Mouse (Mus musculus): ENCODE measurements at regions not wholly inside any gene's neighbourhood (a gene's known extent, or its start where the extent isn't known, plus 50 kb on each side); places are given as distances from the start of the nearest gene placed in this dataset.

DNA sequence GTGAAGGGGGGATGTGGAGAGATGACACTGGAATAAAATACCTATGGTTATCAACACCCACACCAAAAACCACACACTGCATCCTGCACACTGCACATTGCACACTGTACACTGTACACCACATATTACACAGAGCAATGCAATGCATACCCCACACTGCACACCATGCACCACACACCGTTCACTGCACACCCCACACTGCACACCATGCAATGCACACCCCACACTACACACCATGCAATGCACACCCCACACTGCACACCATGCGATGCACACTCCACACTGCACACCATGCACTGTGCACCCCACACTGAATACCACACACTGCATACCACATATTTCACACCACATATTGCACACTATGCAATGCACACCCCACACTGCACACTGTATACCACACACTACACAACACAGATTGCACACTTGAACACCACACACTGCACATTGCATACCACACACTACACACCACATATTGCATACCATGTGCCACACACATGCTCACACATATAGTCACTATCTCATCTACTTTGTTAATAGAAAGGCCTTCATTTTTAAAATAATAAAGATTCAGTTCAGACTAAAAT is 255.8 kb upstream of the Lyplal1 start:
- Histone ChIP-seq H3K27ac (ENCODE audit: low read depth, low read length) (no peak overlapping the region), H3K4me1 (ENCODE audit: control insufficient read depth, insufficient read depth, low read length) (no peaks in the 10 kb centered on the region), H3K9me3 (replicated peaks; ENCODE audit: control insufficient read depth, low read length) (peaks cover 2% of the 10 kb centered on the region; the same call in 1 of the 2 replicates), H3K9ac (ENCODE audit: low read depth, low read length) (no peak overlapping the region), H3K36me3 (ENCODE audit: control insufficient read depth, insufficient read depth, low read length) (no peaks in the 10 kb centered on the region), H3K4me3 (ENCODE audit: low read depth, low read length) (no peak overlapping the region), H3K4me2 (no peak overlapping the region), H3K27me3 (ENCODE audit: control insufficient read depth, insufficient read depth, low read length) (no peaks in the 10 kb centered on the region)
- 85% methylated on average over 2 of the region's 2 CpGs for WGBS (ENCODE audit: insufficient replicate concordance)
- ATAC-seq (replicated peaks; ENCODE audit: insufficient number of reproducible peaks, low FRiP score, low TSS enrichment): no peak

DNA sequence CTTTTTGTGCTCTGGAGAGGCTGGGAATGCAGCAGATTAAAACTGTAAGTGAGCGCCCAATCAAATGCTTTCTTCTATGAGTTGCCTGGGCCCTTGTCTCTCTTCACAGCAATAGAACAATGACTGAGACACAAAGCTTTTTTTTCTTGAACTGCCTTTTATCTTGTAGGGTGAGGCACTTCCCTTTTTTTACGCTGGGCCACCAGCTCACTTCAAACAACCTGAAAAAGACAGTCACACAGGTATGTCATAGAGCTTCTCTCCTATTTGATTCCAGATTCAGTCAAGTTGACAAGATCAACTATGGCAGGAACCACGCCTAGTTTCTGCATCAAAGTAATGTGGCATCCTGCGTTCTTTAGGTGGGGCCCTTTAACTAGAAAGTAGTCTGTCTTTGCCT is 246.2 kb upstream of the Lyplal1 start:
- no peaks in the 10 kb centered on the region for H3K9me3 ChIP-seq (replicated peaks; ENCODE audit: control insufficient read depth, low read length)
- ATAC-seq (replicated peaks; ENCODE audit: insufficient number of reproducible peaks, low FRiP score, low TSS enrichment): no peak
- no peak overlapping the region for H3K4me3 ChIP-seq (ENCODE audit: low read depth, low read length)
- no peak overlapping the region for H3K4me2 ChIP-seq
- 79% methylated on average over 4 of the region's 4 CpGs for WGBS (ENCODE audit: insufficient replicate concordance)
- H3K27me3 ChIP-seq (ENCODE audit: control insufficient read depth, insufficient read depth, low read length): no peaks in the 10 kb centered on the region
- H3K4me1 ChIP-seq (ENCODE audit: control insufficient read depth, insufficient read depth, low read length): no peaks in the 10 kb centered on the region
- H3K9ac ChIP-seq (ENCODE audit: low read depth, low read length): no peak overlapping the region
- H3K36me3 ChIP-seq (ENCODE audit: control insufficient read depth, insufficient read depth, low read length): no peaks in the 10 kb centered on the region
- no peak overlapping the region for H3K27ac ChIP-seq (ENCODE audit: low read depth, low read length)

DNA sequence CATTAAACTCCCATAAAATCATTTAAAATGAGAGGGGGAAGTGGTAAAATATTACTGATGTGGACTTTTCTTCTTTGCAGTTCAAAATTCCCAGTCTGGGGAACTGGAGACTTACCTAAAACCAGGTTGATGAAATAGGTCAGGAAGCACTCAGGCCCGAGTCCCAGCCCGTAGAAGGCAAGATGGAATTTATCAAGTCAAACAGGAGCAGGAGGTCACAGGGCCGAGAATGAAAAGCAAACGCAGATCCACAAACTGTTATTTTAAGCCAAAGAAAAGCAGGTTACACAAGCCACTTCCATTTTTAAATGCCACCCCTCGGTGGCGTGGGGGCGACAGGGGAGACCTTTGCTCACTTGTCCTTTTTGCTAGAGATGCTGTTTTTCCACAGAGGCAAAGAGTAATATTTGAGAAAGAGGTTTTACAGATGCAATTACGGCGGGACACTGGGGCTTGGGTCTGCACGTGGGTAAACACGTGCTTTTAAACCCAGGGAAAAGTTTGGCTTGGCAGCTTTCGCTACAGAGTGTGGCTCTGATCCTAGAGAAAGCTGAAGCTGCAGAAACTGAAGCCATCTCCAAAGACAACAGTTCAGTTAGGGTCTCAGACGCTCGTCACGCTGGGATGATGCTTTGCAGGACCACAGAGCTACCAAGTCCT is 241.0 kb upstream of the Lyplal1 start:
- WGBS (ENCODE audit: insufficient replicate concordance): 42% methylated on average over 15 of the region's 15 CpGs
- Histone ChIP-seq H3K4me2 (no peak overlapping the region), H3K36me3 (ENCODE audit: control insufficient read depth, insufficient read depth, low read length) (no peaks in the 10 kb centered on the region), H3K4me1 (ENCODE audit: control insufficient read depth, insufficient read depth, low read length) (no peaks in the 10 kb centered on the region), H3K9me3 (replicated peaks; ENCODE audit: control insufficient read depth, low read length) (no peaks in the 10 kb centered on the region), H3K27me3 (ENCODE audit: control insufficient read depth, insufficient read depth, low read length) (no peaks in the 10 kb centered on the region), H3K27ac (ENCODE audit: low read depth, low read length) (no peak overlapping the region), H3K9ac (ENCODE audit: low read depth, low read length) (no peak overlapping the region), H3K4me3 (ENCODE audit: low read depth, low read length) (no peak overlapping the region)
- ATAC-seq (replicated peaks; ENCODE audit: insufficient number of reproducible peaks, low FRiP score, low TSS enrichment): no peak

DNA sequence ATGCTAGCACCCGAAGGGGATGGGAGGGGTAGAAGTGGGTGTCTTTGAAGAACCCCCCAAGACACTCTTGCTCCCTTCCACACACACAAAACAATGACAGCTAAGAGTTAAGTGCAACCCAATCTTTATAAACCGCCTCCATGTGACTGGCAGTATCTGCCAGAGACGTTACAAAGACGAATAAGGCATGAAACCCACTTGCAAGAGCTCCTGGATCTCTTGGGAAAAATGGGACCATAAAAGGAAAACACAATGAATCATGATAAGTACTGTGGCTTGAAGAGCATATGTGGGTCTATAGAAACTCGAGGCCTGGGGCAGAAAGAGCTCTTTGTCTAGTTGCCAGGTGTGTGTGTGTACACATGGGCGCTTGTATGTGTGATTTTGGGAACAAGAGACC is 237.6 kb upstream of the Lyplal1 start:
- no peaks in the 10 kb centered on the region for H3K36me3 ChIP-seq (ENCODE audit: control insufficient read depth, insufficient read depth, low read length)
- no peaks in the 10 kb centered on the region for H3K4me1 ChIP-seq (ENCODE audit: control insufficient read depth, insufficient read depth, low read length)
- no peak overlapping the region for H3K9ac ChIP-seq (ENCODE audit: low read depth, low read length)
- H3K4me2 ChIP-seq: no peak overlapping the region
- no peaks in the 10 kb centered on the region for H3K27me3 ChIP-seq (ENCODE audit: control insufficient read depth, insufficient read depth, low read length)
- no peak for ATAC-seq (replicated peaks; ENCODE audit: insufficient number of reproducible peaks, low FRiP score, low TSS enrichment)
- no peak overlapping the region for H3K27ac ChIP-seq (ENCODE audit: low read depth, low read length)
- no peaks in the 10 kb centered on the region; the same call in 1 of the 2 replicates for H3K9me3 ChIP-seq (replicated peaks; ENCODE audit: control insufficient read depth, low read length)
- H3K4me3 ChIP-seq (ENCODE audit: low read depth, low read length): no peak overlapping the region
- 54% methylated on average over 6 of the region's 6 CpGs for WGBS (ENCODE audit: insufficient replicate concordance)

DNA sequence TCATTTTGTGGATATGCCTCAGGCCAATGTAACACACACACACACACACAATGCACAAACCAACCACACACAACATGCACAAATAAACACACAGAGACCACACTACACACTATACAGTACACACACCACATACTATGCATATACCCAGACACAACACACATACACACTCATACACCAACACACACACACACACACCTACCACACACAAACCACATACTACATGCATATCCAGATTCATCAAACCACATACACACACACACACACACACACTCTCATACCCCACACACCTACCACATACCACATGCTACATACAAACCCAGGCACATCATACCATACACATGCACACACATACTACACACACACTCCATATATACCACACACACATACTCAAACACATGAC is 237.0 kb upstream of the Lyplal1 start:
- no peak for ATAC-seq (replicated peaks; ENCODE audit: insufficient number of reproducible peaks, low FRiP score, low TSS enrichment)
- no peak overlapping the region for H3K27ac ChIP-seq (ENCODE audit: low read depth, low read length)
- no peak overlapping the region for H3K4me3 ChIP-seq (ENCODE audit: low read depth, low read length)
- H3K4me2 ChIP-seq: no peak overlapping the region
- H3K9ac ChIP-seq (ENCODE audit: low read depth, low read length): no peak overlapping the region
- H3K4me1 ChIP-seq (ENCODE audit: control insufficient read depth, insufficient read depth, low read length): no peaks in the 10 kb centered on the region
- H3K9me3 ChIP-seq (replicated peaks; ENCODE audit: control insufficient read depth, low read length): no peaks in the 10 kb centered on the region; the same call in 1 of the 2 replicates
- H3K36me3 ChIP-seq (ENCODE audit: control insufficient read depth, insufficient read depth, low read length): no peaks in the 10 kb centered on the region
- H3K27me3 ChIP-seq (ENCODE audit: control insufficient read depth, insufficient read depth, low read length): no peaks in the 10 kb centered on the region

- H3K4me3 ChIP-seq (ENCODE audit: low read depth, low read length): no peak overlapping the region
- H3K4me2 ChIP-seq: no peak overlapping the region
- no peaks in the 10 kb centered on the region for H3K4me1 ChIP-seq (ENCODE audit: control insufficient read depth, insufficient read depth, low read length)
- no peak for ATAC-seq (replicated peaks; ENCODE audit: insufficient number of reproducible peaks, low FRiP score, low TSS enrichment)
- WGBS (ENCODE audit: insufficient replicate concordance): 84% methylated on average over 4 of the region's 4 CpGs
- H3K27me3 ChIP-seq (ENCODE audit: control insufficient read depth, insufficient read depth, low read length): no peaks in the 10 kb centered on the region
- H3K36me3 ChIP-seq (ENCODE audit: control insufficient read depth, insufficient read depth, low read length): no peaks in the 10 kb centered on the region
- no peaks in the 10 kb centered on the region; the same call in 1 of the 2 replicates for H3K9me3 ChIP-seq (replicated peaks; ENCODE audit: control insufficient read depth, low read length)
- no peak overlapping the region for H3K27ac ChIP-seq (ENCODE audit: low read depth, low read length)
- H3K9ac ChIP-seq (ENCODE audit: low read depth, low read length): no peak overlapping the region
Measured at GRCm38 (mm10) chr1:186350381-186350780, 233.3 kb upstream of the Lyplal1 start.

- no peak overlapping the region for H3K4me3 ChIP-seq (ENCODE audit: low read depth, low read length)
- no peaks in the 10 kb centered on the region; the same call in 1 of the 2 replicates for H3K9me3 ChIP-seq (replicated peaks; ENCODE audit: control insufficient read depth, low read length)
- no peak overlapping the region for H3K9ac ChIP-seq (ENCODE audit: low read depth, low read length)
- H3K4me1 ChIP-seq (ENCODE audit: control insufficient read depth, insufficient read depth, low read length): no peaks in the 10 kb centered on the region
- no peak overlapping the region for H3K27ac ChIP-seq (ENCODE audit: low read depth, low read length)
- no peaks in the 10 kb centered on the region for H3K36me3 ChIP-seq (ENCODE audit: control insufficient read depth, insufficient read depth, low read length)
- no peaks in the 10 kb centered on the region for H3K27me3 ChIP-seq (ENCODE audit: control insufficient read depth, insufficient read depth, low read length)
- no peak for ATAC-seq (replicated peaks; ENCODE audit: insufficient number of reproducible peaks, low FRiP score, low TSS enrichment)
- 77% methylated on average over 2 of the region's 2 CpGs for WGBS (ENCODE audit: insufficient replicate concordance)
- H3K4me2 ChIP-seq: no peak overlapping the region
Measured at GRCm38 (mm10) chr1:186349966-186350365, 232.9 kb upstream of the Lyplal1 start.

- ATAC-seq (replicated peaks; ENCODE audit: insufficient number of reproducible peaks, low FRiP score, low TSS enrichment): no peak
- no peak overlapping the region for H3K9ac ChIP-seq (ENCODE audit: low read depth, low read length)
- no peak overlapping the region for H3K4me3 ChIP-seq (ENCODE audit: low read depth, low read length)
- no peak overlapping the region for H3K27ac ChIP-seq (ENCODE audit: low read depth, low read length)
- no peaks in the 10 kb centered on the region for H3K27me3 ChIP-seq (ENCODE audit: control insufficient read depth, insufficient read depth, low read length)
- H3K36me3 ChIP-seq (ENCODE audit: control insufficient read depth, insufficient read depth, low read length): no peaks in the 10 kb centered on the region
- no peaks in the 10 kb centered on the region for H3K4me1 ChIP-seq (ENCODE audit: control insufficient read depth, insufficient read depth, low read length)
- WGBS (ENCODE audit: insufficient replicate concordance): 63% methylated on average over 14 of the region's 14 CpGs
- no peak overlapping the region for H3K4me2 ChIP-seq
- no peaks in the 10 kb centered on the region; the same call in 1 of the 2 replicates for H3K9me3 ChIP-seq (replicated peaks; ENCODE audit: control insufficient read depth, low read length)
Measured at GRCm38 (mm10) chr1:186347413-186348147, 230.5 kb upstream of the Lyplal1 start.
